Mouse (Mus musculus) CH12.LX (cell line): Measurements from ENCODE around the gene Timp2. TPM values are rescaled to one million over a fixed set of nuclear protein-coding genes. Genes with fewer than 3 reads are reported as not detected.
A peak's percentile ranks its signal among the peaks of the same experiment; 100 is the strongest.

Experiments used
- DNase-seq: peaks from one replicate; pipeline ENCODE4 v3.0.0-alpha.2; 2013; ENCODE audit errors: extremely low read depth
- H3K27ac ChIP-seq: 2 replicates; pipeline ENCODE4 v1.5.1; 2012; ENCODE audit warnings: low read depth, mild to moderate bottlenecking, control low read depth, moderate library complexity; ENCODE audit not compliant: insufficient read depth
- H3K27me3 ChIP-seq: replicated peaks from 2 replicates; pipeline ENCODE3; 2012; ENCODE audit warnings: inconsistent platforms
- H3K36me3 ChIP-seq, 2 experiments: replicated peaks in 1 of 2; 2 replicates each; pipeline versions ENCODE3 to v1.6.1; 2012; ENCODE audit warnings: inconsistent platforms in 1 of 2, low read length in 1 of 2, mild to moderate bottlenecking in 1 of 2, mixed read lengths in 1 of 2, moderate library complexity in 1 of 2; ENCODE audit not compliant: control insufficient read depth in 1 of 2, insufficient read depth in 1 of 2
- H3K4me1 ChIP-seq, 2 experiments: 2 replicates each; pipeline ENCODE4 v1.6.1; 2012; ENCODE audit warnings: inconsistent platforms in 1 of 2, moderate library complexity in 1 of 2; ENCODE audit not compliant: insufficient read depth in 2 of 2, control insufficient read depth in 1 of 2
- H3K4me2 ChIP-seq: 2 replicates; pipeline ENCODE4 v1.6.1; 2012; ENCODE audit warnings: low read depth, mild to moderate bottlenecking, control low read depth; ENCODE audit not compliant: poor library complexity, insufficient read depth, severe bottlenecking
- H3K4me3 ChIP-seq, 3 experiments: fragments of 150-350 bp in 1 of 3; sonication (generic) in 1 of 3; replicated peaks in 1 of 3; 2 replicates each; pipeline versions ENCODE3 to v1.5.1; 2011 to 2012; ENCODE audit warnings: low read depth in 2 of 3, low read length in 2 of 3, mild to moderate bottlenecking in 2 of 3, moderate library complexity in 2 of 3, control low read depth in 1 of 3, improper control_type of control experiment in 1 of 3, inconsistent platforms in 1 of 3, mixed read lengths in 1 of 3; ENCODE audit not compliant: poor library complexity in 1 of 3
- H3K79me2 ChIP-seq: replicated peaks from 2 replicates; pipeline ENCODE4 v1.6.1; 2012; ENCODE audit warnings: mild to moderate bottlenecking, moderate library complexity; ENCODE audit not compliant: control insufficient read depth, poor library complexity, insufficient read depth, severe bottlenecking; ENCODE audit errors: extremely low read depth
- H3K9ac ChIP-seq: 2 replicates; pipeline ENCODE4 v1.6.1; 2012; ENCODE audit warnings: low read depth, mild to moderate bottlenecking, control low read depth, moderate library complexity; ENCODE audit not compliant: insufficient read depth
- H3K9me3 ChIP-seq: replicated peaks from 2 replicates; pipeline ENCODE3; 2012; ENCODE audit warnings: low read length, inconsistent platforms, mixed read lengths
- BHLHE40 ChIP-seq: IDR thresholded peaks from 2 replicates; pipeline ENCODE4 v1.6.1; 2011; ENCODE audit warnings: mild to moderate bottlenecking, low read depth, low read length, improper control_type of control experiment
- CHD1 ChIP-seq: IDR thresholded peaks from 2 replicates; pipeline ENCODE4 v1.6.1; 2012; ENCODE audit warnings: low read depth, low read length, improper control_type of control experiment, inconsistent platforms
- ELF1 ChIP-seq: IDR thresholded peaks from 2 replicates; pipeline ENCODE4 v1.6.1; 2014; ENCODE audit warnings: low read depth, mild to moderate bottlenecking, inconsistent platforms, low read length, improper control_type of control experiment
- EP300 ChIP-seq: IDR thresholded peaks from 2 replicates; pipeline ENCODE4 v1.6.1; 2011; ENCODE audit warnings: low read length, improper control_type of control experiment
- KAT2A ChIP-seq: IDR thresholded peaks from 2 replicates; pipeline ENCODE4 v1.6.1; 2012; ENCODE audit warnings: low read length, improper control_type of control experiment, inconsistent platforms; ENCODE audit not compliant: insufficient replicate concordance
- MAX ChIP-seq: IDR thresholded peaks from 2 replicates; pipeline ENCODE4 v1.6.1; 2011; ENCODE audit warnings: low read length, improper control_type of control experiment
- MAZ ChIP-seq: IDR thresholded peaks from 2 replicates; pipeline ENCODE4 v1.6.1; 2012; ENCODE audit warnings: low read depth, mild to moderate bottlenecking, inconsistent platforms, low read length, improper control_type of control experiment, moderate library complexity
- MXI1 ChIP-seq: IDR thresholded peaks from 2 replicates; pipeline ENCODE4 v1.6.1; 2011; ENCODE audit warnings: mild to moderate bottlenecking, low read depth, low read length, improper control_type of control experiment
- MYC ChIP-seq: IDR thresholded peaks from 2 replicates; pipeline ENCODE4 v1.6.1; 2011; ENCODE audit warnings: low read depth, mild to moderate bottlenecking, improper control_type of control experiment, low read length
- NELFE ChIP-seq: IDR thresholded peaks from 2 replicates; pipeline ENCODE4 v1.6.1; 2011; ENCODE audit warnings: low read depth, low read length, improper control_type of control experiment
- NRF1 ChIP-seq: IDR thresholded peaks from 2 replicates; pipeline ENCODE4 v1.6.1; 2014; ENCODE audit warnings: low read depth, mild to moderate bottlenecking, inconsistent platforms, low read length, improper control_type of control experiment, moderate library complexity
- PAX5 ChIP-seq: IDR thresholded peaks from 2 replicates; pipeline ENCODE4 v1.6.1; 2012; ENCODE audit warnings: low read length, inconsistent platforms, mixed read lengths
- RCOR1 ChIP-seq: conservative IDR thresholded peaks from 2 replicates; pipeline ENCODE4 v1.6.1; 2012; ENCODE audit warnings: low read depth, mild to moderate bottlenecking, inconsistent platforms, low read length, improper control_type of control experiment
- SIN3A ChIP-seq: IDR thresholded peaks from 2 replicates; pipeline ENCODE4 v1.6.1; 2012; ENCODE audit warnings: low read length, improper control_type of control experiment, inconsistent platforms
- SMC3 ChIP-seq: IDR thresholded peaks from 2 replicates; pipeline ENCODE4 v1.6.1; 2011; ENCODE audit warnings: low read depth, low read length, improper control_type of control experiment
- TCF12 ChIP-seq: IDR thresholded peaks from 2 replicates; pipeline ENCODE4 v1.6.1; 2014; ENCODE audit warnings: low read depth, mild to moderate bottlenecking, inconsistent platforms, low read length, improper control_type of control experiment
- UBTF ChIP-seq: IDR thresholded peaks from 2 replicates; pipeline ENCODE4 v1.6.1; 2012; ENCODE audit warnings: low read depth, mild to moderate bottlenecking, inconsistent platforms, low read length, improper control_type of control experiment, moderate library complexity
- USF1 ChIP-seq: IDR thresholded peaks from 2 replicates; pipeline ENCODE4 v1.6.1; 2014; ENCODE audit warnings: low read depth, mild to moderate bottlenecking, inconsistent platforms, low read length, improper control_type of control experiment
- USF2 ChIP-seq: conservative IDR thresholded peaks from 2 replicates; pipeline ENCODE4 v1.6.1; 2011; ENCODE audit warnings: low read depth, low read length, improper control_type of control experiment
- ZC3H11A ChIP-seq: IDR thresholded peaks from 2 replicates; pipeline ENCODE4 v1.6.1; 2012; ENCODE audit warnings: low read depth, mild to moderate bottlenecking, inconsistent platforms, low read length, improper control_type of control experiment
- ZMIZ1 ChIP-seq: IDR thresholded peaks from 2 replicates; pipeline ENCODE4 v1.6.1; 2012; ENCODE audit warnings: low read depth, mild to moderate bottlenecking, inconsistent platforms, low read length, improper control_type of control experiment
- ZNF384 ChIP-seq: IDR thresholded peaks from 2 replicates; pipeline ENCODE4 v1.6.1; 2012; ENCODE audit warnings: low read depth, low read length, improper control_type of control experiment, inconsistent platforms
- dilution Hi-C: fragments of 300-500 bp; cut with MboI; formaldehyde crosslinking; loops from 2 replicates; pipeline ENCODE4 v1.14.3; 2020; ENCODE audit warnings: low sequenced_read_pairs; ENCODE audit not compliant: extremely low pct_unique_long_range_greater_than_20kb, extremely low pct_ligation_motif_present
- in situ Hi-C: fragments of 300-500 bp; cut with MboI; formaldehyde crosslinking; loops from 3 replicates; pipeline ENCODE4 v1.14.3; 2019; ENCODE audit warnings: low sequenced_read_pairs, low pct_ligation_motif_present, low pct_unique_long_range_greater_than_20kb, mixed read lengths
- polyA plus RNA-seq: library from polyadenylated mRNA; unstranded; fragments of >175 nt; gene quantifications from 2 replicates; pipeline ENCODE4 v1.2.1, GENCODE M21; 2012; ENCODE audit warnings: low read depth; ENCODE audit not compliant: insufficient read length
- total RNA-seq, 2 experiments: library from RNA; depleted of rRNA; stranded (reverse); fragments of 300-350 nt in 1 of 2; fragments of >200 nt in 1 of 2; gene quantifications; 2 replicates each; pipeline ENCODE4 v1.2.3; 2012 to 2014

Gene Timp2
- total and polyA plus RNA-seq, 3 experiments: 0.34 TPM; not detected in 2

DNA sequence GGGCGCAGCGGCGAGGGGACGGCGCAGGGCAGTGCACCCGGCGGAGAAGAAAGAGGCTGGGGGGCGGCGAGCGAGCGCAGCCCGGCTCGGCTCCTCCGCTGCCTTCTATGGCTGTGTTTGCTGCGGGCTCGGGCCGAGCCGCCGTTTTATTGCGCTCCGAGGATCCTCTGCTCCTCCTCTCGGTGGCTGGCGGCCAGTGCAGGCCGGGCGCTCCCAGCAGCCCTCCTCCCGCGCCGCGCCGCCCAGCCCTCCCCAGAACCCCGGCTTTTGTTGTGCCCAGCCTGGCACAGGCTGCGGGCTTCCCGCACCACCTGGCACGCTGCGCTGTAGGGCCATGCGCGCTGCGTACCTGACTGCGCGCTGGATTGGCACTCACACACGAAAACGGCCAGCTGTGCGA, 335 bp downstream of the Timp2 start (continued):
- TF ChIP-seq MYC (no peak), MAX (no peak), EP300 (no peak), ZNF384 (no peak), SMC3 (peak; percentile 87), TCF12 (no peak)

DNA sequence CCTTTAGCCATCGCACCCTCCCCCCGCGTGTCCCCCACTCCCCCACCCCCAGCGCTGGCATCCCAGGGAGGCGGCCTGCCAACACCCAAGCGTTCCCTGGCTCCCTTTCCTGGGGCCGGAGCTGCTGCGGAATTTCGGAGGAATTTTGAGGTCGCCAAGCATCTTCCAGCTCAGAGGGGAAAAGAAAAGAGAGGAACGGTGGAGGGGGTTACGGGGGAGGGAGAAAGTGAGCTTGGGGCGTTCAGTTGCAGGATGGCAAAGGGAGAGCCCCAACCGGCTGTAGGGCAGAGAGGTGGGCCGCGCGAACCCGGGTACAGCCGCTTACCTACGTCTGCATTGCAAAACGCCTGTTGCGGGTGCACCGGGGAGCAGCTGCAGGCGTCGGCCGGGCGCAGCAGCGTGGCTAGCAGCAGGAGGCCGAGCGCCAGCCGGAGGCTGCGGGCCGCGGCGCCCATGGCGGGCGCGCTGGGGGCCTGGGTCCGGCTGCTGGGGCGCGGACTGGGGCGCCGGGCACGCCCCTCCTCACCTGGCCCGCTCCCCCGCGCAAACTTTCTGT, 826 bp downstream of the Timp2 start:
- H3K9me3 ChIP-seq: no peaks in the 10 kb centered on the region
- DNase-seq: no peak
- no peaks in the 10 kb centered on the region for H3K36me3 ChIP-seq
- TF ChIP-seq UBTF (peak; percentile 50; the same call in 1 of the 2 replicates), PAX5 (no peak)
- H3K27ac ChIP-seq: no peak overlapping the region
- peaks cover 2 to 12% of the 10 kb centered on the region in 2 experiments; a peak in 2 of 4 replicates for H3K4me1 ChIP-seq
- H3K9ac ChIP-seq: peak overlapping the region; percentile 2; the same call in 1 of the 2 replicates
- no peaks in the 10 kb centered on the region for H3K79me2 ChIP-seq
- dilution Hi-C loops: no loop called here
- peaks cover 50% of the 10 kb centered on the region for H3K27me3 ChIP-seq
- peak overlapping the region; percentile 83 for H3K4me2 ChIP-seq
- in situ Hi-C loops: no loop called here
- peak overlapping the region in 2 of 3 experiments; percentile 9 to 21 for H3K4me3 ChIP-seq

DNA sequence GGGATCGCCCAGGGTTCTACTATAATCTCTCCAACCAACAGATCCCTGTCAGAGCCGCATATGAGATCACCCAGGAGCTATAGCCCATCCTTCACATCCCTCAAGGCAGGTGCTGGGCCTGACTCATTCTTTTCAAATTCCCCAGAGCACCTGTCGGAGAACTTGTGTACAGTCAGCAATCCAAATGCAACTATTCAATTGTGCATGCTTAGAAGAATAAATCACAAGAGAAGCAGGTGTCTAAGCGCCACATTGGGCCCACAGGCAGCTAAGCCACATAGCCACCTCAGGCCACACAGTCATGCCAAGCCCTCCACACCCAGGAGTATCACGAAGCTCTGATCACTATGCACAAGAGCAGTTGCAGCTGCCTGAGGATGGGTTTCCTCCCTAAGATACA, 6.0 kb downstream of the Timp2 start:
- no peak overlapping the region for H3K9ac ChIP-seq
- H3K27ac ChIP-seq: no peak overlapping the region
- H3K79me2 ChIP-seq: no peaks in the 10 kb centered on the region
- in situ Hi-C loops: no loop called here
- no peak for DNase-seq
- H3K4me1 ChIP-seq: peaks cover 18 to 42% of the 10 kb centered on the region in 2 experiments
- H3K4me2 ChIP-seq: no peak overlapping the region
- H3K4me3 ChIP-seq: no peak overlapping the region
- no peak for TF ChIP-seq USF2
- TF ChIP-seq NELFE: 0 out of 2 replicates have a peak, but pooled peaks have one; percentile 7
- H3K36me3 ChIP-seq: no peaks in the 10 kb centered on the region
- dilution Hi-C loops: no loop called here
- H3K27me3 ChIP-seq: peaks cover 18% of the 10 kb centered on the region
- no peaks in the 10 kb centered on the region for H3K9me3 ChIP-seq

DNA sequence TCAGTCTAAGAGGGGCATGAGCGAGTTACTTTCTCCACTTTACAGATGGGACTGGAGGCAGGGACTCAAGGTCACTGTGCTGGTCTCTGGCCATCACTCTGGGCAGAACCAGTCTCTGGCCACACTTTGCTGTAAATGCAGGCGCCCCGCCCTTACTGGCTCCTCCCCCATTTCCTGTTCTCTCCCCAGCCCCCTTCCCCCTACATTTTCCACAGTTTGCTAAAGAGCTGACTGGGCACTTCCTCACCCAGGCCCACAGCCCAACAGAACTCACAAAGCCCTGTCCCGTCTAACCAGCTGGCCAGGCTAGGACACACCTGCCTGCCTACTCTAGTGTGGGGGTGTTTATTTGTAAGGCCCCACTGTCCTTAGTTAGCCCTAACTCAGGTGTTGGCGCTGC, 6.7 kb downstream of the Timp2 start:
- H3K4me3 ChIP-seq: no peak overlapping the region
- no peaks in the 10 kb centered on the region for H3K9me3 ChIP-seq
- H3K79me2 ChIP-seq: no peaks in the 10 kb centered on the region
- in situ Hi-C loops (no loop called here), dilution Hi-C loops (no loop called here)
- H3K4me1 ChIP-seq: peaks cover 23 to 48% of the 10 kb centered on the region in 2 experiments
- peak; percentile 73 for DNase-seq
- peaks cover 12% of the 10 kb centered on the region for H3K27me3 ChIP-seq
- H3K4me2 ChIP-seq: peak overlapping the region; percentile 43
- no peaks in the 10 kb centered on the region for H3K36me3 ChIP-seq
- 0 out of 2 replicates have a peak overlapping the region, but pooled peaks have one; percentile 1 for H3K9ac ChIP-seq
- no peak overlapping the region for H3K27ac ChIP-seq
- no peak for TF ChIP-seq RCOR1
- TF ChIP-seq ZNF384: no peak
- TF ChIP-seq MXI1: no peak
- no peak for TF ChIP-seq BHLHE40
- TF ChIP-seq TCF12: peak; percentile 43; the same call in 1 of the 2 replicates
- TF ChIP-seq EP300: 0 out of 2 replicates have a peak, but pooled peaks have one; percentile 5
- no peak for TF ChIP-seq KAT2A
- TF ChIP-seq MAX: no peak
- TF ChIP-seq SIN3A: no peak
- TF ChIP-seq USF1: no peak
- TF ChIP-seq ELF1: peak; percentile 76
- TF ChIP-seq NELFE: no peak; the same call in 1 of the 2 replicates
- no peak for TF ChIP-seq CHD1
- no peak; the same call in 1 of the 2 replicates for TF ChIP-seq ZMIZ1
- TF ChIP-seq NRF1: 0 out of 2 replicates have a peak, but pooled peaks have one; percentile 3
- TF ChIP-seq MAZ: 0 out of 2 replicates have a peak, but pooled peaks have one; percentile 80
- no peak for TF ChIP-seq ZC3H11A
- TF ChIP-seq UBTF: no peak
- TF ChIP-seq PAX5: no peak
